Mouse (Mus musculus): Measurements from ENCODE around the gene Gm10972. TPM values are rescaled to one million over a fixed set of nuclear protein-coding genes. Genes with fewer than 3 reads are reported as not detected.

Gene Gm10972
- not detected in 2 replicates for polyA plus RNA-seq (2015; fragmentation: Nextera tagmentation; extraction: Ambion mirVana)

DNA sequence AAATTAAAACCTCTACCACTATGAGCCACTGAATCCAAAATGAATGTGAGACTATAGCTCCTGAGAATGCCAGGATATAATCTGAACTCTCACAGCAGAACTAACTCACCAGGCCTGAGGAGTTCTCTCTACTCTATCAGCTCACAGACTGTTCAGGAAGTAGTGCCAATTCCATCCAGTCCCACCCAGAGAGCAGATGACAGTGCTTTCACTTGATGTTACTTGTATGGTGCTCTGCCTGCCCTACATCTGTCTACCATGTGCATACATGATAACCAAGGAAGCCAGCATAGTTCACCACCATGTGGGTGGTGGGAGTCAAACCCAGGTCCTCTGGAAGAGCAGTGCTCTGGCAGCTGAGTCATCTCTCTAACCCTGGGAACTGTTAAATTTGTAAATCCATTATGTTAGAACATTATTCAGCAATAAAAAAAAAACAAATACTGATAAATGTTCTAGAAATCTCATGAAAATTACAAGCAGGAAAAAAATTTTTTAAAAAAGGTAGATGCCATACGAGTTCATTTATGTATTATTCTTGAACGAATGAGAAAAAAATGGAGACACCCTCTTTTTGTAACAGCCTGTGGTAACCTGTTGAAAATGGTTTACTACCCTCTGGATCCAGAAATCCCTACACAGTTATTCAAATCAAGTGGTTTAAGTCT lies at the start of gene Gm10972:
Gm10972 (plus strand) TSS at position 618 of the 668 bp plus-strand sequence.

DNA sequence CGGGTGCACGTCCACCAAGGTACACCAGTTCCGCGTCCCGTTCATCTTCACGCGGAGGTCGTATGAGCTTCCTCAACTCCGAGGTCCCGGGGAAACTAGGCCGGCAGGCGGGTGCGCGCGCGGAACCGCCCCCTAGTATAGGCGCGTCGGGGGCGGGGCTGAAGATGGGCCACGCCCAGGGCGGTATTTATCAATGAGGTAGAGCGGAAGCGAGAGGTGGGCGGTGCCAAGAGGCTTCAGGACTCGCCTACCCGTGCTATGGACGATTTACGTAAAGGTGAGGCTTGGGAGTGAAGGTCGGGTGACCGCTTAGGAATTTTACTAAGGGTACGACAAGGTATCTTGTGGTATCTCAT lies 15.8 kb downstream of the Gm10972 start, which contains the start of gene Tuft1:
Tuft1 (minus strand) TSS at position 133 of the 356 bp plus-strand sequence.

Other genes starting within 250 kb of the Gm10972 start
- gene Lingo4, start 244.6 kb upstream of the Gm10972 start, polyA plus RNA-seq (2015; fragmentation: Nextera tagmentation; extraction: Ambion mirVana), result 0.37 and 0.92 TPM in 2 replicates
- 3.7 and 4.8 TPM in 2 replicates for gene Tdrkh, start 229.8 kb upstream of the Gm10972 start, polyA plus RNA-seq (2015; fragmentation: Nextera tagmentation; extraction: Ambion mirVana)
- gene Mrpl9, start 199.8 kb upstream of the Gm10972 start, polyA plus RNA-seq (2015; fragmentation: Nextera tagmentation; extraction: Ambion mirVana), result 42.2 and 42.7 TPM in 2 replicates
- gene Oaz3, start 199.2 kb upstream of the Gm10972 start, polyA plus RNA-seq (2015; fragmentation: Nextera tagmentation; extraction: Ambion mirVana), result 0.31 and 0.35 TPM in 2 replicates
- 0.98 and 1.0 TPM in 2 replicates for gene Celf3, start 164.8 kb upstream of the Gm10972 start, polyA plus RNA-seq (2015; fragmentation: Nextera tagmentation; extraction: Ambion mirVana)
- 0.40 and 1.5 TPM in 2 replicates for gene Riiad1, start 162.8 kb upstream of the Gm10972 start, polyA plus RNA-seq (2015; fragmentation: Nextera tagmentation; extraction: Ambion mirVana)
- gene Snx27, start 60.4 kb upstream of the Gm10972 start, polyA plus RNA-seq (2015; fragmentation: Nextera tagmentation; extraction: Ambion mirVana), result 17.0 and 19.4 TPM in 2 replicates
- gene Tuft1, start 15.8 kb downstream of the Gm10972 start, polyA plus RNA-seq (2015; fragmentation: Nextera tagmentation; extraction: Ambion mirVana), result 2.7 and 3.2 TPM in 2 replicates
- 1.6 and 1.8 TPM in 2 replicates for gene Selenbp2, start 50.4 kb downstream of the Gm10972 start, polyA plus RNA-seq (2015; fragmentation: Nextera tagmentation; extraction: Ambion mirVana)
- gene Cgn, start 143.4 kb downstream of the Gm10972 start, polyA plus RNA-seq (2015; fragmentation: Nextera tagmentation; extraction: Ambion mirVana), result 1.9 and 2.2 TPM in 2 replicates
- 6.2 TPM in 2 replicates for gene Pogz, start 194.5 kb downstream of the Gm10972 start, polyA plus RNA-seq (2015; fragmentation: Nextera tagmentation; extraction: Ambion mirVana)
- gene Psmb4, start 243.8 kb downstream of the Gm10972 start, polyA plus RNA-seq (2015; fragmentation: Nextera tagmentation; extraction: Ambion mirVana), result 256 TPM in 2 replicates

Data from spleen, postnatal 0 days (tissue).